Mouse (Mus musculus): ENCODE measurements at regions not wholly inside any gene's neighbourhood (a gene's known extent, or its start where the extent isn't known, plus 50 kb on each side); places are given as distances from the start of the nearest gene placed in this dataset.

GRCm38 (mm10) chr3:137785224-137785623, 79.1 kb upstream of the H2afz start:
- no peaks in the 10 kb centered on the region for H3K4me1 ChIP-seq (ENCODE audit: control insufficient read depth, low read depth, low read length)
- H3K9ac ChIP-seq (ENCODE audit: low read depth, low read length): no peak overlapping the region
- no peak overlapping the region for H3K4me2 ChIP-seq (ENCODE audit: low read depth, low read length)
- H3K4me3 ChIP-seq (ENCODE audit: low read depth, low read length): no peak overlapping the region
- ATAC-seq (ENCODE audit: low read depth): no peak
- H3K27ac ChIP-seq (ENCODE audit: low read length): no peak overlapping the region
- peaks cover under 1% of the 10 kb centered on the region; the same call in 1 of the 2 replicates for H3K27me3 ChIP-seq (ENCODE audit: control insufficient read depth, insufficient read depth, low read depth, low read length)
- no peaks in the 10 kb centered on the region for H3K9me3 ChIP-seq (replicated peaks; ENCODE audit: control insufficient read depth, low read length)
- H3K36me3 ChIP-seq (ENCODE audit: control insufficient read depth, insufficient read depth): no peaks in the 10 kb centered on the region
- 63% methylated on average over 7 of the region's 7 CpGs for WGBS (ENCODE audit: insufficient replicate concordance)

GRCm38 (mm10) chr3:137785871-137786270, 78.4 kb upstream of the H2afz start:
- ATAC-seq (ENCODE audit: low read depth): no peak
- Histone ChIP-seq H3K4me1 (ENCODE audit: control insufficient read depth, low read depth, low read length) (no peaks in the 10 kb centered on the region), H3K4me2 (ENCODE audit: low read depth, low read length) (no peak overlapping the region), H3K27me3 (ENCODE audit: control insufficient read depth, insufficient read depth, low read depth, low read length) (no peaks in the 10 kb centered on the region; the same call in 1 of the 2 replicates), H3K27ac (ENCODE audit: low read length) (no peak overlapping the region), H3K4me3 (ENCODE audit: low read depth, low read length) (no peak overlapping the region), H3K36me3 (ENCODE audit: control insufficient read depth, insufficient read depth) (no peaks in the 10 kb centered on the region), H3K9ac (ENCODE audit: low read depth, low read length) (no peak overlapping the region), H3K9me3 (replicated peaks; ENCODE audit: control insufficient read depth, low read length) (no peaks in the 10 kb centered on the region)
- 61% methylated on average over 2 of the region's 2 CpGs for WGBS (ENCODE audit: insufficient replicate concordance)

GRCm38 (mm10) chr3:137789671-137790070, 74.6 kb upstream of the H2afz start:
- Histone ChIP-seq H3K4me2 (ENCODE audit: low read depth, low read length) (no peak overlapping the region), H3K4me1 (ENCODE audit: control insufficient read depth, low read depth, low read length) (no peaks in the 10 kb centered on the region), H3K27me3 (ENCODE audit: control insufficient read depth, insufficient read depth, low read depth, low read length) (no peaks in the 10 kb centered on the region), H3K9me3 (replicated peaks; ENCODE audit: control insufficient read depth, low read length) (no peaks in the 10 kb centered on the region), H3K9ac (ENCODE audit: low read depth, low read length) (no peak overlapping the region), H3K4me3 (ENCODE audit: low read depth, low read length) (no peak overlapping the region), H3K27ac (ENCODE audit: low read length) (no peak overlapping the region), H3K36me3 (ENCODE audit: control insufficient read depth, insufficient read depth) (no peaks in the 10 kb centered on the region)
- no peak for ATAC-seq (ENCODE audit: low read depth)
- WGBS (ENCODE audit: insufficient replicate concordance): 71% methylated on average over 6 of the region's 6 CpGs

- Histone ChIP-seq H3K4me3 (ENCODE audit: low read depth, low read length) (no peak overlapping the region), H3K9ac (ENCODE audit: low read depth, low read length) (no peak overlapping the region), H3K4me1 (ENCODE audit: control insufficient read depth, low read depth, low read length) (no peaks in the 10 kb centered on the region), H3K36me3 (ENCODE audit: control insufficient read depth, insufficient read depth) (no peaks in the 10 kb centered on the region), H3K27me3 (ENCODE audit: control insufficient read depth, insufficient read depth, low read depth, low read length) (no peaks in the 10 kb centered on the region), H3K4me2 (ENCODE audit: low read depth, low read length) (no peak overlapping the region), H3K27ac (ENCODE audit: low read length) (no peak overlapping the region), H3K9me3 (replicated peaks; ENCODE audit: control insufficient read depth, low read length) (no peaks in the 10 kb centered on the region)
- 80% methylated on average over 7 of the region's 7 CpGs for WGBS (ENCODE audit: insufficient replicate concordance)
- no peak for ATAC-seq (ENCODE audit: low read depth)
These were observed 73.9 kb upstream of the H2afz start for GRCm38 (mm10) chr3:137790340-137790739.

GRCm38 (mm10) chr3:137795754-137796315, 68.5 kb upstream of the H2afz start:
- H3K9ac ChIP-seq (ENCODE audit: low read depth, low read length): no peak overlapping the region
- H3K4me1 ChIP-seq (ENCODE audit: control insufficient read depth, low read depth, low read length): no peaks in the 10 kb centered on the region
- ATAC-seq (ENCODE audit: low read depth): no peak
- no peaks in the 10 kb centered on the region for H3K9me3 ChIP-seq (replicated peaks; ENCODE audit: control insufficient read depth, low read length)
- no peaks in the 10 kb centered on the region for H3K36me3 ChIP-seq (ENCODE audit: control insufficient read depth, insufficient read depth)
- H3K4me3 ChIP-seq (ENCODE audit: low read depth, low read length): no peak overlapping the region
- WGBS (ENCODE audit: insufficient replicate concordance): 72% methylated on average over 7 of the region's 7 CpGs
- no peaks in the 10 kb centered on the region for H3K27me3 ChIP-seq (ENCODE audit: control insufficient read depth, insufficient read depth, low read depth, low read length)
- no peak overlapping the region for H3K4me2 ChIP-seq (ENCODE audit: low read depth, low read length)
- H3K27ac ChIP-seq (ENCODE audit: low read length): no peak overlapping the region

GRCm38 (mm10) chr3:137798769-137799168, 65.5 kb upstream of the H2afz start:
- no peak for ATAC-seq (ENCODE audit: low read depth)
- H3K36me3 ChIP-seq (ENCODE audit: control insufficient read depth, insufficient read depth): no peaks in the 10 kb centered on the region

GRCm38 (mm10) chr3:137801402-137802020, 62.8 kb upstream of the H2afz start:
- Histone ChIP-seq H3K4me3 (ENCODE audit: low read depth, low read length) (no peak overlapping the region), H3K9me3 (replicated peaks; ENCODE audit: control insufficient read depth, low read length) (no peaks in the 10 kb centered on the region), H3K27me3 (ENCODE audit: control insufficient read depth, insufficient read depth, low read depth, low read length) (no peaks in the 10 kb centered on the region), H3K4me1 (ENCODE audit: control insufficient read depth, low read depth, low read length) (peaks cover 4% of the 10 kb centered on the region; the same call in 1 of the 2 replicates), H3K4me2 (ENCODE audit: low read depth, low read length) (no peak overlapping the region), H3K9ac (ENCODE audit: low read depth, low read length) (no peak overlapping the region), H3K27ac (ENCODE audit: low read length) (no peak overlapping the region), H3K36me3 (ENCODE audit: control insufficient read depth, insufficient read depth) (no peaks in the 10 kb centered on the region)
- ATAC-seq (ENCODE audit: low read depth): peak; percentile 56; the same call in 1 of the 2 replicates
- 41% methylated on average over 6 of the region's 6 CpGs for WGBS (ENCODE audit: insufficient replicate concordance)

More at GRCm38 (mm10) chr3:137798769-137799168, 65.5 kb upstream of the H2afz start:
- Histone ChIP-seq H3K4me3 (ENCODE audit: low read depth, low read length) (no peak overlapping the region), H3K4me1 (ENCODE audit: control insufficient read depth, low read depth, low read length) (peaks cover 4% of the 10 kb centered on the region; the same call in 1 of the 2 replicates), H3K9ac (ENCODE audit: low read depth, low read length) (no peak overlapping the region), H3K27me3 (ENCODE audit: control insufficient read depth, insufficient read depth, low read depth, low read length) (no peaks in the 10 kb centered on the region), H3K9me3 (replicated peaks; ENCODE audit: control insufficient read depth, low read length) (no peaks in the 10 kb centered on the region), H3K4me2 (ENCODE audit: low read depth, low read length) (no peak overlapping the region), H3K27ac (ENCODE audit: low read length) (no peak overlapping the region)
- WGBS (ENCODE audit: insufficient replicate concordance): 66% methylated on average over 4 of the region's 4 CpGs

- Histone ChIP-seq H3K9me3 (replicated peaks; ENCODE audit: control insufficient read depth, low read length) (no peaks in the 10 kb centered on the region), H3K36me3 (ENCODE audit: control insufficient read depth, insufficient read depth) (no peaks in the 10 kb centered on the region), H3K4me2 (ENCODE audit: low read depth, low read length) (no peak overlapping the region), H3K27ac (ENCODE audit: low read length) (no peak overlapping the region), H3K4me1 (ENCODE audit: control insufficient read depth, low read depth, low read length) (no peaks in the 10 kb centered on the region; the same call in 1 of the 2 replicates), H3K9ac (ENCODE audit: low read depth, low read length) (no peak overlapping the region), H3K27me3 (ENCODE audit: control insufficient read depth, insufficient read depth, low read depth, low read length) (no peaks in the 10 kb centered on the region), H3K4me3 (ENCODE audit: low read depth, low read length) (no peak overlapping the region)
- no peak for ATAC-seq (ENCODE audit: low read depth)
- WGBS (ENCODE audit: insufficient replicate concordance): 30% methylated on average over 1 of the region's 1 CpGs
These were observed 56.9 kb upstream of the H2afz start for GRCm38 (mm10) chr3:137807423-137807822.

GRCm38 (mm10) chr3:137807913-137808684, 56.2 kb upstream of the H2afz start:
- no peaks in the 10 kb centered on the region; the same call in 1 of the 2 replicates for H3K4me1 ChIP-seq (ENCODE audit: control insufficient read depth, low read depth, low read length)
- H3K4me3 ChIP-seq (ENCODE audit: low read depth, low read length): no peak overlapping the region
- no peak overlapping the region for H3K27ac ChIP-seq (ENCODE audit: low read length)
- 34% methylated on average over 5 of the region's 5 CpGs for WGBS (ENCODE audit: insufficient replicate concordance)
- H3K27me3 ChIP-seq (ENCODE audit: control insufficient read depth, insufficient read depth, low read depth, low read length): no peaks in the 10 kb centered on the region
- no peak overlapping the region for H3K9ac ChIP-seq (ENCODE audit: low read depth, low read length)
- H3K36me3 ChIP-seq (ENCODE audit: control insufficient read depth, insufficient read depth): no peaks in the 10 kb centered on the region
- no peak overlapping the region for H3K4me2 ChIP-seq (ENCODE audit: low read depth, low read length)
- 0 out of 2 replicates have a peak, but pooled peaks have one; percentile 21 for ATAC-seq (ENCODE audit: low read depth)
- no peaks in the 10 kb centered on the region for H3K9me3 ChIP-seq (replicated peaks; ENCODE audit: control insufficient read depth, low read length)

All from liver, embryonic 16.5 days (tissue).